Mouse (Mus musculus): Measurements from ENCODE around the gene Usp24.

Usp24 gene

GRCm38 (mm10) chr4:106315921-106316350 lies at the start of gene Usp24:
Gene Usp24, plus strand, starts transcription at chr4:106316213.
- peak; percentile 70 for DNase-seq (ENCODE audit: low spot score)

- no peak for DNase-seq (ENCODE audit: low spot score)
Measured at GRCm38 (mm10) chr4:106276937-106277336, 39.1 kb upstream of the Usp24 start.

GRCm38 (mm10) chr4:106279177-106279576 lies 36.8 kb upstream of the Usp24 start:
- no peak for DNase-seq (ENCODE audit: low spot score)

- DNase-seq (ENCODE audit: low spot score): no peak
Measured at GRCm38 (mm10) chr4:106281128-106281491, 34.9 kb upstream of the Usp24 start.

GRCm38 (mm10) chr4:106281492-106282122 lies 34.4 kb upstream of the Usp24 start:
- DNase-seq (ENCODE audit: low spot score): peak; percentile 25

- DNase-seq (ENCODE audit: low spot score): no peak
Measured at GRCm38 (mm10) chr4:106282123-106282510, 33.9 kb upstream of the Usp24 start.

- DNase-seq (ENCODE audit: low spot score): no peak
Measured at GRCm38 (mm10) chr4:106286958-106287743, 28.9 kb upstream of the Usp24 start.

- no peak for DNase-seq (ENCODE audit: low spot score)
Measured at GRCm38 (mm10) chr4:106290201-106290600, 25.8 kb upstream of the Usp24 start.

- no peak for DNase-seq (ENCODE audit: low spot score)
Measured at GRCm38 (mm10) chr4:106292823-106293222, 23.2 kb upstream of the Usp24 start.

- DNase-seq (ENCODE audit: low spot score): no peak
Measured at GRCm38 (mm10) chr4:106293378-106294090, 22.5 kb upstream of the Usp24 start.

- no peak for DNase-seq (ENCODE audit: low spot score)
Measured at GRCm38 (mm10) chr4:106295696-106296095, 20.3 kb upstream of the Usp24 start.

- DNase-seq (ENCODE audit: low spot score): no peak
Measured at GRCm38 (mm10) chr4:106296412-106297086, 19.5 kb upstream of the Usp24 start.

GRCm38 (mm10) chr4:106301346-106301745 lies 14.7 kb upstream of the Usp24 start:
- DNase-seq (ENCODE audit: low spot score): no peak

- no peak for DNase-seq (ENCODE audit: low spot score)
Measured at GRCm38 (mm10) chr4:106308090-106308489, 7.9 kb upstream of the Usp24 start.

GRCm38 (mm10) chr4:106312651-106313050 lies 3.4 kb upstream of the Usp24 start:
- no peak for DNase-seq (ENCODE audit: low spot score)

GRCm38 (mm10) chr4:106313070-106313469 lies 2.9 kb upstream of the Usp24 start:
- DNase-seq (ENCODE audit: low spot score): no peak

GRCm38 (mm10) chr4:106313874-106314273 lies 2.1 kb upstream of the Usp24 start:
- DNase-seq (ENCODE audit: low spot score): no peak

- DNase-seq (ENCODE audit: low spot score): no peak
Measured at GRCm38 (mm10) chr4:106314291-106314690, 1.7 kb upstream of the Usp24 start.

GRCm38 (mm10) chr4:106316351-106317178 lies 552 bp downstream of the Usp24 start:
- peak; percentile 40 for DNase-seq (ENCODE audit: low spot score)

- DNase-seq (ENCODE audit: low spot score): no peak
Measured at GRCm38 (mm10) chr4:106317179-106318055, 1.4 kb downstream of the Usp24 start.
